Mouse (Mus musculus) testis, adult 2 months (tissue): ENCODE data around the gene Zscan2. TPM values are rescaled to one million over a fixed set of nuclear protein-coding genes. Genes with fewer than 3 reads are reported as not detected.

Experiments used
- H3K27ac ChIP-seq: fragments of 200-500 bp; 2 replicates; pipeline ENCODE4 v1.5.1; 2012; ENCODE audit warnings: low read depth, low read length; ENCODE audit not compliant: control insufficient read depth, insufficient read depth
- H3K27me3 ChIP-seq: fragments of 200-500 bp; 2 replicates; pipeline ENCODE4 v1.6.1; 2012; ENCODE audit warnings: mild to moderate bottlenecking, low read length, moderate library complexity; ENCODE audit not compliant: control insufficient read depth, insufficient read depth
- H3K36me3 ChIP-seq: fragments of 200-500 bp; 2 replicates; pipeline ENCODE4 v1.6.1; 2012; ENCODE audit warnings: mild to moderate bottlenecking, low read length; ENCODE audit not compliant: control insufficient read depth, insufficient read depth
- H3K4me1 ChIP-seq: fragments of 200-500 bp; 2 replicates; pipeline ENCODE4 v1.6.1; 2012; ENCODE audit warnings: low read length; ENCODE audit not compliant: control insufficient read depth, insufficient read depth
- H3K4me3 ChIP-seq: fragments of 200-500 bp; 2 replicates; pipeline ENCODE4 v1.5.1; 2012; ENCODE audit warnings: low read depth, mild to moderate bottlenecking, low read length, moderate library complexity, mixed read lengths; ENCODE audit not compliant: control insufficient read depth
- CTCF ChIP-seq: fragments of 200-500 bp; IDR thresholded peaks from 2 replicates; pipeline ENCODE4 v1.5.1; 2012; ENCODE audit warnings: low read depth, mild to moderate bottlenecking, inconsistent platforms, low read length, moderate library complexity; ENCODE audit not compliant: control insufficient read depth, insufficient read depth, insufficient replicate concordance
- POLR2A ChIP-seq: fragments of 200-500 bp; IDR thresholded peaks from 2 replicates; pipeline ENCODE4 v1.6.1; 2012; ENCODE audit warnings: low read depth, mild to moderate bottlenecking, inconsistent platforms, low read length, moderate library complexity; ENCODE audit not compliant: control insufficient read depth
- polyA plus RNA-seq: library from polyadenylated mRNA; depleted of rRNA; stranded (reverse); fragments of >200 nt; gene quantifications from 2 replicates; pipeline ENCODE4 v1.2.3, GENCODE M21; 2012

The Zscan2 gene
- polyA plus RNA-seq, 1 experiment, result 35.8 TPM

GRCm38 (mm10) chr7:80866514-80867147 is 5.9 kb downstream of the Zscan2 start:
- H3K4me1 ChIP-seq, result no peaks in the 10 kb centered on the region; the same call in 1 of the 2 replicates
- TF ChIP-seq POLR2A, result no peak
- TF ChIP-seq CTCF, result no peak
- no peak overlapping the region; the same call in 1 of the 2 replicates for H3K4me3 ChIP-seq
- no peak overlapping the region for H3K27ac ChIP-seq
- no peaks in the 10 kb centered on the region for H3K27me3 ChIP-seq
- peaks cover 4% of the 10 kb centered on the region for H3K36me3 ChIP-seq

DNA sequence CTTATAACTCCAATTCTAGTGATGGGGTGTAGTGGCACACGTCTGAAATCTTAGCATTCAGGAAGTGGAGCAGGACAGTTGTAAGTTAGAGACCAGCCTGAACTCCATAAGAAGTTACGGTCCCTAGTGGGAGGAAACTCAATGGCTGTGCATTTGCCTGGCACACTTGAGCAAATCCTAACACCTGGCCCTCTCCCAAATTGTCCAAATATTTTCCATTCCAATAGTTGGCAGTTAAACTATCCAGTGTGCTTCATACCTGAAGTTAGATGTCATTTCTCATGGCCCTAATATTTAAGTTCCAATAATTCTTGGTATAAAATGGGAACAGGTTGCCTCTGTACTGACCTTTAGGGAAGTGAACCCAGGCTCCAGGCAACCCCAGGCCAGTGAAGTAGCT is 8.0 kb downstream of the Zscan2 start:
- TF ChIP-seq CTCF (no peak), POLR2A (no peak)
- no peak overlapping the region for H3K4me3 ChIP-seq
- no peaks in the 10 kb centered on the region for H3K27me3 ChIP-seq
- H3K36me3 ChIP-seq, result peaks cover 4% of the 10 kb centered on the region
- no peaks in the 10 kb centered on the region; the same call in 1 of the 2 replicates for H3K4me1 ChIP-seq
- H3K27ac ChIP-seq, result no peak overlapping the region

DNA sequence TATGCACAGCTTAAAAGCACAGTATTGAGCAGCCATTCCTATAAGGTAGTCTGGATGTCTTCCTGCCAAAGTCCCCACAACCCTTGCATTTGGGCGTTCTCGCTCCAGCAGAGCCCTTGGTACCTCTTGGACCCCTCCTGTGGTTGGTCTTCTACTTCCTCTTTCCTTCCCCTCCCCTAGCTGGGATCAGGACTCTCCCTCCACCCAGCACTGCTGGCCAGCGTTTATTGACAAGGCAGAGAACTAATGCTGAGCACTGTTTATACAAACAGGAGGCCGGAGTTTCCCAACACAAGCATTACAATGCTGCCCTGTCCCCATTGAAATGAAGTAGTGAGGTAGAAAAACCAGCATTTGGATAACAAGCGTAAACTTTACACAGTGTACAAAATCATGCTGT is 12.3 kb downstream of the Zscan2 start:
- H3K4me3 ChIP-seq, result no peak overlapping the region
- no peaks in the 10 kb centered on the region; the same call in 1 of the 2 replicates for H3K36me3 ChIP-seq
- TF ChIP-seq CTCF (no peak), POLR2A (no peak)
- peaks cover 11% of the 10 kb centered on the region for H3K4me1 ChIP-seq
- H3K27me3 ChIP-seq, result no peaks in the 10 kb centered on the region
- H3K27ac ChIP-seq, result no peak overlapping the region

DNA sequence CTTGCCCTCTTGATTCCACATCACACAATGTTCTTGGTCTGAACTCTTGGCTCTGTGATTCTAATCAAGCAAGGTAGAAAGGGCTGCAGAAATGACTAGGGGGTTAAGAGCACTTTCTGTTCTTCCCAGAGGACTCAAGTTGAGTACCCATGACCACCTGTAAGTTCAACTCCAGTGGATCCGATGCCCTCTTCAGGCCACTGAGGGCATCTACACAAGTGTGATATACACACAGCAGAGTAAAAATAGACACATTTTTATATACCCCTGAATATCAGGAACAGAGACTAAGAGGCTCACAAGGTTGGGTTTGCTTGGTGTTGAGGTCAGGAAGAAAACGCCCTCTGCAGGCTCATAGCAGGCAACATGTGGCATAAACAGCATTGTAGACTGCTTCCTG is 12.9 kb downstream of the Zscan2 start:
- TF ChIP-seq CTCF (no peak), POLR2A (no peak)
- no peak overlapping the region for H3K27ac ChIP-seq
- H3K4me3 ChIP-seq, result no peak overlapping the region
- peaks cover 11% of the 10 kb centered on the region for H3K4me1 ChIP-seq
- H3K27me3 ChIP-seq, result no peaks in the 10 kb centered on the region
- H3K36me3 ChIP-seq, result no peaks in the 10 kb centered on the region; the same call in 1 of the 2 replicates

- Histone ChIP-seq H3K27me3 (no peaks in the 10 kb centered on the region), H3K4me1 (peaks cover 11% of the 10 kb centered on the region), H3K4me3 (peak overlapping the region; percentile 46), H3K36me3 (no peaks in the 10 kb centered on the region; the same call in 1 of the 2 replicates), H3K27ac (no peak overlapping the region)
- TF ChIP-seq CTCF, result no peak
- no peak for TF ChIP-seq POLR2A
These were observed 15.0 kb downstream of the Zscan2 start for GRCm38 (mm10) chr7:80875727-80876126.

DNA sequence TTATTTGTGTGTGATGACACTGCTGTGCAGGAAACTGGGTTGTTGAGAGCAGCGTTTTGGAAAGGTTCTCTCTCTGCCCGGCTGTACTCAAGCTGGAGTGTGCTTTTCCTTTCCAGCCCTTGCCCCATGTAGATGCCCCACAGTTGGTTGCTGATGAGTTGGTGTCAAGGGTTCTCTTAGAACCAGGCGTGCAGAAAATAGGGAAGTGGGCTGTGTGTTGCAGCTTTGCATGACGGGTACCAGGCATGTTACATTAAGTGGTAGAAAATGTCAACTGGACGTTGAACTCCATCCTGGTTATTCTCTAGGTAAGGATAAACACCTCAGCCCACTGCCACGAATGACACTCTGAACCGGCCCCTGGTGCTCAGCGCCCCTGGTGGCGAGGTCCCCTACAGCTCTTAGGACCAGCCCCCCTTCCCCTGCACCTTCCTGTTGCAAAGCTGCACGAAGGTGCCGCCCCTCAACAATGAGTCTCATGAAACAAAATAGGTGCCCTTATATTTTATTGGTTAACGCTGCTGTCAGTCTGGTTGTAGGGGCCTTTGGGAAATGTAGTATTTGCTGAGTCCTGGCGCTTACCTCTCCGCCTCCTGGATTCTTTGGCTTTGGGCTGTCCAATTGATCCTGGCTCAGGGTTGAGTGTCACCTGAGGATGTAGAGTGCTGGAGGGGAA is 22.2 kb downstream of the Zscan2 start:
- Histone ChIP-seq H3K27ac (no peak overlapping the region), H3K4me3 (no peak overlapping the region), H3K27me3 (no peaks in the 10 kb centered on the region), H3K4me1 (peaks cover 8% of the 10 kb centered on the region), H3K36me3 (no peaks in the 10 kb centered on the region)
- TF ChIP-seq CTCF, result 0 out of 2 replicates have a peak, but pooled peaks have one; percentile 13
- no peak for TF ChIP-seq POLR2A

DNA sequence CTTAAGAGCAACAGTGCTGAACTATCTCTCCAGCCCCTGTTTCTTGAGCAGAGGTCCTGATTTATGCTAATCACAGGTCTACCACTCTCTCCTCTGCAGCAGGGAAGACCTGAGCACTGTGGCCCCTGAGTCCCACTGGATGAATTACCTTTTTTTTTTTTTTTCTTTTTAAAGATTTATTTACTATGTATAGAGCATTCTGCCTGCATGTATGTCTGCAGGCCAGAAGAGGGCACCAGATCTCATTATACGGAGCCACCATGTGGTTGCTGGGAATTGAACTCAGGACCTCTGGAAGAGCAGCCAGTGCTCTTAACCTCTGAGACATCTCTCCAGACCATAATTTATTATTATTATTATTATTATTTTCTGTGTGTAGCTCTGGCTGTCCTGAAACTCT is 24.9 kb downstream of the Zscan2 start:
- no peaks in the 10 kb centered on the region for H3K27me3 ChIP-seq
- no peak overlapping the region for H3K27ac ChIP-seq
- no peak for TF ChIP-seq POLR2A
- no peak for TF ChIP-seq CTCF

More for the DNA sequence above, 24.9 kb downstream of the Zscan2 start:
- Histone ChIP-seq H3K36me3 (no peaks in the 10 kb centered on the region), H3K4me1 (peaks cover 19% of the 10 kb centered on the region), H3K4me3 (no peak overlapping the region)
